Mouse (Mus musculus) cerebellum, postnatal 36 days (tissue): ENCODE measurements around the gene Cdc42ep3.

Experiments
- DNase-seq, 2 experiments: peaks; one replicate each; pipeline ENCODE4 v3.0.0; 2021 to 2022; ENCODE audit warnings: mixed read lengths in 2 of 2

Cdc42ep3 gene

GRCm38 (mm10) chr17:79343334-79343946 is 11.5 kb downstream of the Cdc42ep3 start:
- no peak for DNase-seq

DNA sequence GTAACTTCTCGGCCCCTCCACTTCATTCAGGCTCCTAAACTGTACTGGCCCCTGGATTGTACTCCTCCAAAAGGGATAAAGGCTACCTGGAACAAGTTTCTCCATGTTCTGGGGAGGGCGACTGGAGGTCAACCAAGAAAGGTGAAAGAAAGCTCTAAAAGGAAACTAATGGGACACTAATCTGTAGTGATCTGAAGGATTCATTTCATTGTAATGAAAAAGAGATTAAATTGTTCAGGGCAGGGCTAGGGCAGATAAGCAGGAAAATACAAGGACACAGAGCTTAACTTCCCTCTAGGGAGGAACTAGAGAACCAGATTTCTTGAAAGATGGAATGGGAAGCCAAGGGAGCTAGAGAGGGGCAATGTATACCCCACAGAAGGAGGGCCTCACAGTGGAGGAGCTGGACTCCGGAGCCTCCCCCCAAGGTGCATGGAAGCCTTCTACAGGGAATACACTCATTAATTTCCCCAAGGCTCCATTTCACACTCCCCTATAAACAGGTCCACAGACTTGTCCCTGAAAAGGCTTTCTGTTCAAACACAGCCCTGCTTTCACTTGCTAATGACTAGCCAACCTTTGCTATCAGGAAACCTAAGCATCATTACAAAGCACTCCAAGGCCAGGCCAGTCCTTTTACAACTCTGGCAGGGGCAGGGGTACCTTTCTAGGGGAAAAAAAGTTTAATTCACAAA is 12.1 kb downstream of the Cdc42ep3 start:
- DNase-seq: no peak

GRCm38 (mm10) chr17:79341946-79342470 is 12.9 kb downstream of the Cdc42ep3 start:
- DNase-seq: no peak

- no peak for DNase-seq
Observed at GRCm38 (mm10) chr17:79337494-79337893, 17.4 kb downstream of the Cdc42ep3 start.

DNA sequence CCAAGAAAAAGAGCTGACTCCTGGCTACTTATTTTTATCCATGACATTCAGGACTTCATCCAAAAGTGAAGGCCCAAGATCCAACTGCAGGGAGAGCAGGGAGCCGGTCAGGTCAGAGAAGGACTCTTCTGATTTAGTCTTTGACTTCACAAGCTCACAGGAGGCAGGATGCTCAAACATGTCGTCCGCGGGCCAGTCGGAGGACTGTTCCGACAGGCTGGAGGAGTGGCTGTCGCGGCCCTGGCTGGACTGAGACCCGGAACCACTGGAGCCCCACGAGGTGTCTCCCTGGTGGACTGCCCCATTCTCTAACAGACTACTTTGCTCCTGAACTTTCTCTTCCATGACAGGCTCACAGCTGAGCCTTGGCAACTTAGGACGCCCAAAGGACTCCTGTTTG is 20.2 kb downstream of the Cdc42ep3 start:
- DNase-seq: no peak

- DNase-seq: no peak
Observed at GRCm38 (mm10) chr17:79333650-79334049, 21.2 kb downstream of the Cdc42ep3 start.

DNA sequence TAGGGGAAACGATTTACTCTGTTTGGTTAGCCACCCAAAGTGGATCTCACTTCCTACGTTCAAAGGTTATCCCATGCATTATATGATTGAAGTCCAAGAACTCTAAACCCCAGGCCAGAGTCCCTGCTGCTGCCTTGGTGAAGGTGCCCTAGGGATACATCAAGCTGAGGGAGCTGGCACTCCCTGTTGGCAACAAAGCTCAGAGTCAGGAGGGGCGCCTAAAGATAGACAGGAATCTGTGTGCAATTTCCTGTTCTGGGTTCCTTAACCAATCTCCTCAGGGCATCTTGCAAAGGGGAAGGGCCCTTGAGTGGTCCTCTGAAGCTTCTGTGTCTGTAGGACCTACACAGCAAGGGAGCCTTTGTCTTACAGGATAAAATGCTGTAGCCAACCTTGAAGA is 22.0 kb downstream of the Cdc42ep3 start:
- DNase-seq: no peak

DNA sequence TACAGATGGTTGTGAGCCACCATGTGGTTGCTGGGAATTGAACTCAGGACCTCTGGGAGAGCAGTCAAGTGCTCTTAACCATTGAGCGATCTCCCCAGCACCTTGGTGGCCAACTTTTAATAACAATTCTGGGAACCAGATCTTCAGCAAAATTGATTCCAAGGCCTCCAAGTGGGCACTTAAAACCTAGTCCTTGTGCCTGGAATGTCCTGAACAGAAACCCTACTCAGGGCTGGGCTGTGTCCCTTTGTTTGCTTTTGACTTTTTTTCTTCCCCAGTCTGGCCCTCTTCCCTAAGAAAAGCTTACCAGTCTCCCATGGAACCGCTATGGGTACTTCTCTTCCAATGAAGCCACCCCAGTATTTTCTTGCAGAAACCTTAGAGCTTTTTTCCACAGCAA is 24.5 kb downstream of the Cdc42ep3 start:
- DNase-seq: no peak

GRCm38 (mm10) chr17:79326868-79327376 is 28.0 kb downstream of the Cdc42ep3 start:
- DNase-seq: no peak

DNA sequence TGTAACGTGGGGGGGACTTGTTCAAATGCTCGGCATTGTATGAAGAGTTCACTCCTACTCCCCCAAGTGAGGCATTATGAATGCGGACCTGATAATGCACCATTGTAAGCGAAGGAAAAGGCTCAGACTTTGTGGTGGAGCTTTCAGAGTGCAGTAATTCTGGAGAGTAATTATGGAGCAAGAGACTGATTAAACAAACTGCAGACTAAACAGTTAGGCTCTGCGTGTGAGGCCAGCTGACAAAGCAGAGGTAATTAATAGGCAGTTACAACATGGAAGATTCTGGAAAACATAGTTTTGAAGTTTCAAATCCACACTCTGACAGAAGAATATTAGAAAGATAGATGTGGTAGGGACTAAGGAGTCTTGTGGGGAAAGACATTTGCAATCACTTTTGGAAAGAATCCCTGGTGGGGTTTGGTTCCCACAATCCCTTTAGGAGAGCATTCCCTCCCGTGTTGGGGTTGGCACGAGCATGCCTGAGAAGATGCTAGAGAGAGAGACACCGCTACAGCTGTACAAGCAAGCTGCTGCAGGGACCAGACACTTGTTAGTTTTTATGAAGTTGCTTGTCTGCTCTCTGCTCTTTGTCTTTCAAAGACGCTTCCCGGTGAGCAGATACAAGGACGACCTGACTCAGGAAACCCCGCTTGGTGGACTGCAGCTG is 37.7 kb downstream of the Cdc42ep3 start:
- no peak for DNase-seq

- DNase-seq: no peak
Observed at GRCm38 (mm10) chr17:79315415-79316094, 39.3 kb downstream of the Cdc42ep3 start.

GRCm38 (mm10) chr17:79310465-79310864 is 44.4 kb downstream of the Cdc42ep3 start:
- no peak for DNase-seq

- no peak for DNase-seq
Observed at GRCm38 (mm10) chr17:79309506-79309905, 45.4 kb downstream of the Cdc42ep3 start.

GRCm38 (mm10) chr17:79305644-79306043 is 49.2 kb downstream of the Cdc42ep3 start:
- peak in 1 of 2 experiments; percentile 2 for DNase-seq

DNA sequence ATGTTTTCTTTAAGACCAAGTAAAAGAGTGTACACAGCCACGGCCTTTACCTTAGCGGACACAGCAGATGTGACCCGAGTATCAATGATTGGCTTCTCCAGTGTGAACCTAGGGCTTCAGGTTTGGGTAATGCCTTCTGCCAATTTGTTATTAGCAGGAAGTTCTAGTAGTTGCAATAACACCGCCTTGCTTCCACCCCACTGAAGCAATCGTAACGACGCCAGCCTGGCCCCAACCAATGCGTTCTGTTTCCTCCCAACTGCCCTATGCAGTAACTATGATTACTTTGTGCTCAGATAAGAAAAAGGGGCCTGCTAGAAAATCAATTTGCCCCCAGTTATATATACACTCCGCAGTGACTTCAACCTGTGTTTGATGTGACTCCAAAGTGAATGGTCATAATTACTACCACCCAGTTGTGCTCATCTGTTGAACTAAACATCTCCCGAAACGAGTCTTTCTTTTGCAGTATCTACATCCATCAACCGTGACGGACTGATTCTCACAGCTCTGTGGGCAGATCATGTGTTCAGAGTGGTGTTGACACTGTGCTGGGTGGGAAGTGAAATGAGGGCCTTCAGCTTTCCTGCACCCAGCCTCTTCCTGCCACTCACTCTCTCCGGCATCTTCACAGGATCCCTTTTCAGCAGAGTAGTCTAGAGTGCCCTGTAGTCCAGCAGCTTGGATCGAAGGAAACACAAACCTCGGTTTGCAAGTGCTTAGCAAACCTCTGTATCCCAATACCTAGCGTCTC is 51.0 kb downstream of the Cdc42ep3 start:
- DNase-seq: no peak

GRCm38 (mm10) chr17:79303238-79303637 is 51.7 kb downstream of the Cdc42ep3 start:
- DNase-seq: no peak

DNA sequence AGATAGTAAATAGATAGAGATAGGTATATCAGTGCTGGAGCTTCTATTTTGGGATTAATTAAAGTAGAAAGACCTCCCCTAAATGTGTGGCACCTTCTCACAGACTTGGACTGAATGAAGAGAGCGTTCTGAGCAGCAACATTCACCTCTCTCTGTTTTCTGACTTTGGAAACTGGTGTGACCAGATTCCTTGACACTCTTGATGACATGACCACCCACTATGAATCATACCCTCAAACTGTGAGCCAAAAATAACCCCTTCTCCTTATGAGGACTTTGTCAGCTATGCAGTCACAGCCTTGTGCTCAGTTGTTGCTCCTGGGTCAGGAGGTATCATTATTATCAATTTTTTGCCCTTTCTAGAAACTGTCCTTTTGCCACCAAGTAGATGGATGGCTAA is 55.0 kb downstream of the Cdc42ep3 start:
- no peak for DNase-seq

GRCm38 (mm10) chr17:79298968-79299367 is 55.9 kb downstream of the Cdc42ep3 start:
- DNase-seq: no peak

DNA sequence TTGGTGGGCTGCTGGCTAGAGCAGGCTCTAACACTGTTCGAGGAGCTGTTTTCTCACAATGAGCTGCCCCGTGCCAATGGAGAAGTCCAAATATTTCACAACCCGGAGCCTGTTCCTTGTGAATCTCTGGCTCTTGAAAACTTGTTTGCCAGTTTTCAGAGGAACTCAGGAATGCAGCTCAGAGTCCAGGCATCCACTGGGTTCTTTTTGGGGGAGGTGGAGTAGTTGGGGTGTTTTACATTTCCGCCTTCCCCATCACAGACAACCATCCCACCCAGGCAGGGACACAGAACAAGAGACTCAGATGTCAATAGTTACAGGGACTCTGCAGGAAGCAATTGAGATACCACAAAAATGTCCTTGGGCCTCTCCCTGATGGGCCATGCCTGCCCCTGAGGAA is 59.0 kb downstream of the Cdc42ep3 start:
- DNase-seq: no peak

DNA sequence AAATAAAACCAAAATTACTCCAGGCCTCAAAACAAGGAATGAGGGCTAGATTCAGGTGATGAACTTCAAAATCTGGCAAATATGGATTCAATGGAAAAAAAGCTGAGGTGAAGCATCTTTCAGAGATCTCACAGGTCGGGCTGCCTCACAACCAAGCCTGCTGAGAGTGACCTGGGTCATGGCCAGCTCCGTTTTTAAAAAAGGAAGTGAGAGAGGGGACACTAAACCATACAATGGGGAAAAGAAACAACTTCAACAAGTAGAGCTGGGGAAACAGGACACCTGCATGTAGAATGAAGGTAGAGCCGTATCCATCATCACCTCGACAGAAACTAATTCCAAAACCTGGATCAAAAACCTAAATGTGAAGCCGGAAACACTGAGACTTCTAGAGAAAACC is 63.2 kb downstream of the Cdc42ep3 start:
- DNase-seq: no peak

DNA sequence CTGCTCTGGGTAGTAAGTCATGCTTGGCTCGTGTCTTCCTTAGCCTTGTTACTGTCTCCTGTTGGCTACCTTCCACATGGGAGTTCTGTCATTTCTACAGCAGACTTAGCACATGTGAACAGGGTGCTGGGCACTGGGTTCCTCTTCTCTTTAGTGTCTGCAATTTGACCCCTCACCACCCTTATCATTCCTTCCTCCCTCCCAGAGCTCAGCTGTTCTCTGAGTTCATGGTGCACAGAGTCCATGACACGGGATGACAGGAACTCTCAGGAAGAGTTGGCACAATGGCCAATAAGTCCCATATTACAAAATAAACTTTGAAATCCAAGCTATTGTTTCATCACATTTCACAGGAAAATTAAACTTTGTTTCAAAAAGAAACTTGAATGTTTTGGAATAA is 64.2 kb downstream of the Cdc42ep3 start:
- DNase-seq: no peak

GRCm38 (mm10) chr17:79287302-79287701 is 67.6 kb downstream of the Cdc42ep3 start:
- DNase-seq: no peak
